Mouse (Mus musculus): ENCODE measurements around the gene Fam13c.

DNA sequence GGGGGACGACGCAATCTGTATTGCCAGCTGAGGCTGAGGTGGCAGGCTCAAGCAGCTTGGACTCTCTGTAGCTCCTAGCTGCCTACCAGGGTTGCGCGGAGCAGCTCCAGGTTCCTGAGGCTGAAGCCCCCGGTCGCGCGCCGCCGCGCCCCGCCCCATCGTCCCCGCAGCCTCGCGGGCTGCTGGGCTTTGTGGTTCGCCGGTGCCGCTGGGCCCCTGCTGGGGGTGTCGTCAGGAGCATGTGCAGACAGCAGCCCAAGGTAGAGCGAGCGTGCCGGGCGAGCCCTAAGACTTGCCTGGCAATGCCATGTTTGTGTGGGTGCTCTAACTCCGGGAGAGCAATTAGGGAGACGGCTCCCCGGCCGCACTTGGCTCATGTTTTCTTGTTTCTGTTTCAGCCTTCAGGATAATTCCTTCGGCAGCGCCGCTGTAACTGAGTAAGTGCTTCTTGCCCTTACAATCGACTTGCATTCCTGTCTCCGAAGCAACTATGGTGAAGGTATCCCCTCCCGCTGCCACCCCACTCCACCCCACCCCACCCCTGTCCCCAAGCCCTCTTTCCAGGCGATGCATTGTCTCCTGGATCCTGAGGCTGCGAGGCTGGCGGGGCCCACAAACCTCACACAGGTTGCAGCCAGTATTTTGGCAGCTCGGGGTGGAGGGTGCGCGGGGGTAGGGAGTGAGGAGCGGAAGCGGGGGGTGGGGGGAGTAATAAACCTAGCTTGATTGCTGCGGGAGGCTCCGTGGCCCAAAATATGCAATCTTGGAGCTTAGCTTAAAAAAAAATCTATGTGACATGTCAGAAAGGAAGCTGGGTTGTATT lies 569 bp downstream of the Fam13c start:
- TF ChIP-seq POLR2A (IDR thresholded peaks at IDR 0.05; ENCODE audit: low read depth, low read length) (no peak), CTCF (IDR thresholded peaks at IDR 0.05; ENCODE audit: extremely low read depth, insufficient read depth, insufficient read length, insufficient replicate concordance) (no peak)
